Mouse (Mus musculus) hematopoietic stem cell, adult 5-6 weeks (primary cell): ENCODE measurements around the gene Itpkb. TPM values are rescaled to one million over a fixed set of nuclear protein-coding genes. Genes with fewer than 3 reads are reported as not detected.
A peak's percentile ranks its signal among the peaks of the same experiment; 100 is the strongest.

Experiments used
- ATAC-seq, 2 experiments: fragments of 125-278 bp in 1 of 2; replicated peaks in 1 of 2; 2 replicates each; pipeline ENCODE4 v1.8.0; 2016 to 2017; ENCODE audit warnings: inconsistent platforms in 2 of 2, mild to moderate bottlenecking in 2 of 2, moderate number of reproducible peaks in 2 of 2, low read depth in 1 of 2, moderate TSS enrichment in 1 of 2; ENCODE audit not compliant: low FRiP score in 2 of 2, poor library complexity in 2 of 2, severe bottlenecking in 2 of 2, insufficient read depth in 1 of 2, low TSS enrichment in 1 of 2
- total RNA-seq: library from RNA; stranded (forward); fragments of 172-1452, 232-1000 nt; gene quantifications from 2 replicates; pipeline ENCODE4 v1.2.3, GENCODE M21; 2017

Gene Itpkb
- total RNA-seq, 1 experiment from 2014 or later, result 25.3 TPM

DNA sequence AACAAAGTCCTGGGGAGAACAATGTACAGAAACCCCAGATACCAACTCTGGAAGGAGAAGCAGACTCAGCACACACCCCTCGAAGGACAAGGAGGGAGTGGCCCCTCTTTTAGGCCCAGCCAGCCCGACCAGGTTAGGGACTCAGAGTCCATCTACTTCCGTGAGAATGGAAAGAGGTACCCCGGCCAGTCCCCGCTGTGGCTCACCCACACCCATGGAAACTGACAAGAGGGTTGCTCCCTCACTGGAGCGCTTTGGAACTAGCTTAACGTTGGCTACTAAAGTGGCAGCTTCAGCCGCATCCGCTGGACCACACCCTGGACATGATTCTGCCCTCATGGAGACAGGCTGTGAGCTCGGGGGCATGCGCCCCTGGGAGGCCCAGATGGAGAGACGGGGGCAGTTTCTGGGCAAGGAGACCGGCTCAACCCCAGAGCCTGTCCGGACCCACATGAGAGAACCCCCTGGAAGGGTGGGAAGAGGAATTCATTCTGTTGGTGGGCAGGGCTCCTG, 2.7 kb downstream of the Itpkb start:
- no peak for ATAC-seq

- no peak for ATAC-seq
These were observed 3.3 kb downstream of the Itpkb start for GRCm38 (mm10) chr1:180333588-180333987.

GRCm38 (mm10) chr1:180334541-180334940, 4.3 kb downstream of the Itpkb start:
- ATAC-seq, result no peak

- no peak for ATAC-seq
These were observed 5.5 kb downstream of the Itpkb start for GRCm38 (mm10) chr1:180335513-180336375.

DNA sequence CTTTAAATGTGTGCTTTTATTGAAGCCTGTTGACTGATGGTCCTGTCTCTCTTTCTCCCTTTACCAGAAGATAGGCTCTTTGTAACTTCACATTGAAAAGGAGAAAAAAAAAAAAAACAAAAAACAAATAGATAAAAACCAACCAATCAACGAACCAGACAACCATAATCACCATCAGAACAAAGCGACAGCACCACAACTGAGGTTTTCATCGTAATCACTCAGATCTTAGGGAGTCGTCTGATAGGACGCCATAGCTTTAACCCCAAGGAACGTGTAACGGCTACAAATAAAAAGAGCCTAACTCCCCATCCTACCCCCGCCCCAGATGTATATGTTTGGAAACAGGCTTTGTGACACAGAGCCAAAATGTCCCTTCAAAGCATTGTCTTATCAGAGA, 8.1 kb downstream of the Itpkb start:
- no peak for ATAC-seq

- ATAC-seq, result no peak
These were observed 8.9 kb downstream of the Itpkb start for GRCm38 (mm10) chr1:180339143-180339542.

GRCm38 (mm10) chr1:180342944-180343343, 12.7 kb downstream of the Itpkb start:
- no peak; a peak in 1 of 4 replicates for ATAC-seq

- no peak for ATAC-seq
These were observed 13.3 kb downstream of the Itpkb start for GRCm38 (mm10) chr1:180343434-180344210.

DNA sequence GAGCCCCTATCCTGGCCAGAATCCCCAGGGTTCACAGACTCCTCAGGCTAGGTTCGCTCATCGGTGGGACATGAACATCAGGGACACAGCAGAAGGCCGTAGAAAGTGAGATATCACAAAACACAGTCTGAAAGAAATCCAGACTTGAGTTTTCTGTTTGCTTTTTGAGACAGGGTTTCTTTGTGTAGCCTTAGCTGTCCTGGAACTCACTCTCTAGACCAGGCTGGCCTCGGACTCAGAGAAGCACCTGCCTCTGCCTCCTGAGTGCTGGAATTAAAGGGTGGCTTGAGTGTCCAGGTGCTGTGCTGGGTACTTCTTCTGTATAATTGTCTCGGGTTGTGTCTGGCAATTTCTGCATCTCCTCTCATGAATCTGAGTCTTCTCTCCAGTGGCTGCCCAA, 14.8 kb downstream of the Itpkb start:
- ATAC-seq, result no peak

- no peak for ATAC-seq
These were observed 16.8 kb downstream of the Itpkb start for GRCm38 (mm10) chr1:180347059-180347458.

GRCm38 (mm10) chr1:180347907-180348306, 17.6 kb downstream of the Itpkb start:
- ATAC-seq, result no peak

DNA sequence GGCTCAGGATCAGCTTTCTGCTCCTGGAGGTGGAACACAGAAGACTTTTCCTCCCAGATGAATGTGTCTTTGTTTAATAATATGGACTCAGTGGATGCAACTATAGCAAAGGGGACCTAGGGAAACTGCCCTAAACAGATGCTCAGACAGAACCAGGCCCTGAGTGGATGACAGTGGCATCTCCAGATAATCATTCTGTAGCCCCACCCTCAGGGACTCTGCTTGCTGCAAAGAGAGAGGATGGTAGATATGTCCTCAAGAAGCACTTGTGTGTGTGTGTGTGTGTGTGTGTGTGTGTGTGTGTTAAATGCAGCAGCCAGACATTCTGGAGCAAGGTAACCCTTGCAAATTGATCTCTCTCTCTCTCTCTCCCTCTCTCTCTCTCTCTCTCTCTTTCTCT, 18.8 kb downstream of the Itpkb start:
- ATAC-seq, result no peak

DNA sequence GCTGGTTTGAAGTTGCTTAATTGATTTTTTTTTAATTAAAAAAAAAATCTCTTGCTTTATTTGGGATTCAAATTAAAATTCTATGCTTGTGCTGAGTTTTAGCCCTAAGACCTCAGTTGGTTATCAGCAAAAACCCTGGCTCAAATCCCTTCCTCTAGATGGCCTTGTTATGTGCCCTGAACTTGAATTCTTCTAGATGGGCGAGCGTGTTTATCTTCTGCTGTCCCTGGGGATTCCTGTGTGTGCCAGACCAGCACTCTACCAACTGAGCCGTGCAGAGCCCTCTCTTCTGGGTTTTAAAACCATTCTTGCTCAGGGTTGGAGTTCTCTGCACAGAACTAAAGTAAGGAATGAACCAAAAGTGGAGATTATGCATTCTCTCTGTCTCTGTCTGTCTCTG, 22.0 kb downstream of the Itpkb start:
- ATAC-seq, result no peak

DNA sequence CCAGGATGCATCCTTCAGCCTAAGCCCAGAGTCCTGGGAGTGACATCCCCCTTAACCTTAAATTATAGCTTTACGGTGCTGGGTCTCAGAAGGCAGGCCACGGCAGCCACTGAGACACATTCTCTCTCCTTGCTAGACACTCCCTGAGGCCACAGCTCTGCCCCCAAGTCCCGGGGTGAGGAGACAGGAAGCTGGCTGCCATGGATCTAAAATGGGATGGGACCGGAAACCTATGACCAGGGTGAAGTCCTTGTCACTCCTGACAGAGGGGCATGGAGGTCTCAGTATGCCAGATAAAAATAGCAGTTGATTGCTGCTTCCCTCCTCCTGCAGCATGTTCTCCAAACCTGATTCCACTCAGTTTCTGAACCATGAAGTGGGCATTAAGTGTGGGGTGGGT, 23.8 kb downstream of the Itpkb start:
- no peak for ATAC-seq

- ATAC-seq, result no peak
These were observed 24.9 kb downstream of the Itpkb start for GRCm38 (mm10) chr1:180354976-180355730.

- ATAC-seq, result peak; percentile 68 to 75
These were observed 25.9 kb downstream of the Itpkb start for GRCm38 (mm10) chr1:180356176-180356575.

- ATAC-seq, result no peak
These were observed 26.6 kb downstream of the Itpkb start for GRCm38 (mm10) chr1:180356857-180357256.

GRCm38 (mm10) chr1:180357893-180358331, 27.6 kb downstream of the Itpkb start:
- ATAC-seq, result no peak
